Mouse (Mus musculus): ENCODE measurements around the gene Hdac9.

The Hdac9 gene

DNA sequence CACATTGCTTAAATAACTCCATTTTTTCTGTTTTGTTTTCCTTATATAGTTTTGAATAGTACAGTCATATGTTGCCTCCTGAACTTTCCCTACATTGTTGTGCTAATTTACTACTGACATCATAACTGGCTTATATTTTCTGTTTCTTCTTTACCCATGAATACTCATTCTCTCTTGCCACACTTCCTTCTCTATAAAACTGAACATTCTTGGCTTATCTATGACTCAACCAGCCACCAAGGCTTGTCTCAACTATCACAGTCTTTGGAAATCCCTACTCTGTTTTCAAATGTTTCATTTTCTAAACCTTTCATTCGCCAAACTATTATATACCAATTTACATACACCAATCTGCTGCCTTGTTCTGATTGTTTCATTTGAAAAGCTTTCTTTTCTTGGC lies 108.7 kb downstream of the Hdac9 start:
- no peak for DNase-seq (ENCODE audit: inconsistent age in 2 of 2, low spot score in 1 of 2)

DNA sequence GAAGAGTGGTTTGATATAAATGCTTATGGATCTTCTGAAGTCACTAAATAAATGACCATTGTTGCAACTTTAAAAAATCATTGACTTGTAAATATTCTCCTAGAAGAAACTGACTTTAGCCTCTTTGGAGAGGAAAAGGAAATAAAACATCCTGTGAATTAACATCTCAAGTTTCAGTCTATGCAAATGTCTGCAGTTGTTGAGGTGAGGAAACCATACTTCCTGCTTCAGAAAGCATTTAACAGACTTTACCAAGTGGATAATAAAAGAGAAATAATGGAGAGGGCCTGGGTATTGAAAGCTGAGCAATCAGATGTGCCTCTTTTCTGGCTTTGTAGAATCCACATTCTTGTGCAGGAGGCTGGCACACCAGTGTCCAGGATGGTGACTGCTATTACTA lies 110.4 kb downstream of the Hdac9 start:
- DNase-seq (ENCODE audit: inconsistent age in 2 of 2, low spot score in 1 of 2), result no peak

DNA sequence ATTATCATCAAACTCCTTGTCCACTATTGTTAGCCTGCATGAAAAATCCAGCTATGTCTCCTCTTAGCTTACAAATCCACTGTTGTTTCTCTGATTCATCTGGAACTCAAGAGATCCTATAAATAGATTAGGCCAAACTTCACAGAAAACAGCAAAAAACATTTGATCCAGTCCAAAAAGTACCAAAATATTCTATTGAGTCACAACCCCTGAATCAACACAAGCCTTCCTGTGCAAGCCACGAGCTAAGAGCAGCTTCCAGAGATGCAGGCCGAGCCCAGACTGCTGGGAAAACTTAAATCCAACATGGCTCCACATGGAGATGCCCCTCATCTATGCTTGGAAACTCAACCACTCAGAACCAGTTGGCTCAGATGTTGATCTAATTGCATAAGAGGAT lies 113.2 kb downstream of the Hdac9 start:
- no peak for DNase-seq (ENCODE audit: inconsistent age in 2 of 2, low spot score in 1 of 2)

DNA sequence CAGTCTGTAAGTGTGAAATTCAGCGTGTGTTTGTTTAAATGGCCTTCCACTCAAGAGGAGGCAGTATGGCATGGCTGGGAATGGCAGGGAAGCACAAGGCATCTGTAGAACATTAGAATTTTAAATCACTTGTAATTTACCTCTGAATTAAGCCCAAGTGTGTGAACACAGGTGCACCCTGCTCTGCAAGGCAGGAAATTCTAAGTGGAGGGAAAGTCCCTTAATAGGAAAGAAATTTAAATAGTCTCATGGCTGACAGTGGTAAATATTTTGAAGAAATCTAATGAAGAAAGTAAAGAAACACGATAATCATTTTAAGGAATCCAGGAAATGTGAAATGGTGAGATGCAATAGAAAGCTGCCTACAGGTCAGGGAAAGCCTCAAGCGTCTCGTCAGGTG lies 114.6 kb downstream of the Hdac9 start:
- no peak for DNase-seq (ENCODE audit: inconsistent age in 2 of 2, low spot score in 1 of 2)

DNA sequence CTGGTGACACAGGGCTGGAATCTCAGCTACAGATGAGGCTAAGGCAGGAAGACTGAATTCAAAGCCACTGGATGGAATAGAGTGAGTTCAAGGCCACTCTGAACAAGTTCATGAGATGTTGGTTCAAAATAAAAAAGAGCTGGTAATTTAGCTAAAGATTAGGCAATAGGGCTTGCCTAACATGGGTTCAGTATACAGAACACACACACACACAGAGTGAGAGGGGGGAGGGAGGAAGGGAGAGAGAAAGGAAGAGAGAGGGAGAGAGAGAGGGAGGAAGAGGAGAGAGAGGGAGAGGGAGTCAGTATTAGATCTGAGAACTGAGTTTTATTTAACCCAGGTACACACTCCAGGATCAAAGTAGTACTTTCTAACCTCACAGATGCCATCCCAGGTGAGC lies 115.1 kb downstream of the Hdac9 start:
- no peak for DNase-seq (ENCODE audit: inconsistent age in 2 of 2, low spot score in 1 of 2)

DNA sequence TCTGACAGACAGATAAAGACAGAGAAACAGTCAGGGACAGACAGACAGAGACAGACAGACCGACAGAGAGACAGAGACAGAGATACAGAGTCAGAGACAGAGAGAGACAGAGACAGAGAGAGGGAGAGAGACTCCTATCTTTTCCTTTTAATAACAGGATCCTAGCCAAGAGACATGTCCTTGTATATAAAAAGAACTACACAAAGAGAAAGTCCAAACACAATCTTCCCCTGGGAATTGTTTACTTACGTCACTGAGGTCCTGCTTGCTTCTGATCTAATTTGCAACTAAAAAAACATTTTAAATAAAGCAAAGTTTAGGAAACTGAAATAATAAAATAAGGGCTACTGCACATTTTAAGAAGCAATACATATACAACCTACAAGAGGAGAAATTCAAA lies 119.5 kb downstream of the Hdac9 start:
- DNase-seq (ENCODE audit: inconsistent age in 2 of 2, low spot score in 1 of 2), result no peak

DNA sequence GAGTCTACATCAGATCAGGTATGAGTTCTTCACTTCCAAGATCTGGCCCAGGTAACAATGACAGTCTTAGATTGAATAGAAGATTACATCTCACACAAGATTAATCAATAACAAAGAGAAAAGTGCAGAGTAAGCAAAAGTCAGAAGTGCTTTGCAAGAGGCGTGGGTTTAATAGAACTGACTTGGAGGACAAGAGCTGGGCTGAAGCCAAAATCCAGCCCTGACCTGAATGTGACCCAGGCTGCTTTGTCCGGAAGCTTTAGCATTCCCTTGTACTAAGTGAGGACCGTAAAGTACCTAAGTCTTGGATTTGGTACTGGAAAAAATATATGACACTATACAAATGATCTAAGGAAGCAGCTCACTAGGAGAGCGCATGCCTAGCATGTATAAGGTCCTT lies 121.4 kb downstream of the Hdac9 start:
- DNase-seq (ENCODE audit: inconsistent age in 2 of 2, low spot score in 1 of 2), result no peak

DNA sequence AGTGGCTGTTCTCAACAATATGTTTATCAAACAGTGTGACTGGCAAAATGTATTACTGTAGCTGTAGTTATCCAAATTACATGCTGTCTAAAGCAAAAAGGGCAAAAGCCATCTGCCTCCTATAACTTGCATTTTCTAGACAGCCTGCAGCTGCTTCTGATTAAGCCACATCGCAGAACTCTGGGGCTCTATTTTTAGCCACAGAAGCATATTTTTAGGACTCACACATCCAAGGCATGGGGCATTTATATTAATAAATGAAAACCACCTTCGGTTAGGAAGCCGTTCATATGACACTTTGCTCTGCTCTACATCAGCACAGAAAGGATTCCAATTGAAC lies 124.8 kb downstream of the Hdac9 start:
- DNase-seq (ENCODE audit: inconsistent age in 2 of 2, low spot score in 1 of 2), result no peak

DNA sequence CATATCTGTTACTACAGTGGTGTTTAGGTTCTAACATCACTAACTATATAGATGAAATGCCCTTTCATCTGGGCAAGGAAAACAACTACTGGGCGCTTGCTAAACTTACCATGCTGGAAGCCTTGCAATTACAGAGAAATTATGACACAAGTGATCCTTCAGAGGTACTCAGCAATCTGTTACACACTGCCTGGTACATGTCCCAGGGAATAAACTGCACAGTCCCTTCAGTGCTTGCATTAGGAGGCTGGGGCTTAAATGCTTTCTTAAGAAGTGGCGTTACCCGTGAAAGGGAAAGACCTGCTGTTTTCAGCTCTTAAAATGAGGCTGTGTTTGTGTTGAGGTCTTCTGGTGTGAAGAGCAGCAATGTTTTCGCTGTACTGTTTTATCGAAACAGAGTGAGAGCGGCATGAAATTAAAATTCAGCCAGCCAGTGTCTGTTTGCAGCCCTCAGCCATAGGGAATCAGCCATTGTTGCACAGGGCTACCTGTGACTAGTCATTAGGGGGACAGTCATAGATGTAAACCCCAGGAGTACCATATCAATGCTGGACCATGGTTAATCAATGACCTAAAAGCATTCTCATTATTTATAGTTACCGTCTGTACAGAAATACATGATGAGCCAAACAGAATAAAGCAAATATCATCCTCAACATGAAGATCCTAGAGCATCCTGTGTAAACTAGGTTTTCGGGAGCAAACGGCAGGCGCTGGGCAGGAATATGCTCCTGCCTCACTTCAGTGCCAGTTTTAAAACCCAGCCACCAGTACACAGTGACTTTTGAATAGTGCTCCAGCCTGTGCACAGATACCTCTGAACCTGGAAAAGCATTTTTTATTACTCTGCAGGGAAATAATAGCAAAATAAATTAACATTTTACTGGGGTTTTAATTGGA lies 125.4 kb downstream of the Hdac9 start:
- no peak for DNase-seq (ENCODE audit: inconsistent age in 2 of 2, low spot score in 1 of 2)

DNA sequence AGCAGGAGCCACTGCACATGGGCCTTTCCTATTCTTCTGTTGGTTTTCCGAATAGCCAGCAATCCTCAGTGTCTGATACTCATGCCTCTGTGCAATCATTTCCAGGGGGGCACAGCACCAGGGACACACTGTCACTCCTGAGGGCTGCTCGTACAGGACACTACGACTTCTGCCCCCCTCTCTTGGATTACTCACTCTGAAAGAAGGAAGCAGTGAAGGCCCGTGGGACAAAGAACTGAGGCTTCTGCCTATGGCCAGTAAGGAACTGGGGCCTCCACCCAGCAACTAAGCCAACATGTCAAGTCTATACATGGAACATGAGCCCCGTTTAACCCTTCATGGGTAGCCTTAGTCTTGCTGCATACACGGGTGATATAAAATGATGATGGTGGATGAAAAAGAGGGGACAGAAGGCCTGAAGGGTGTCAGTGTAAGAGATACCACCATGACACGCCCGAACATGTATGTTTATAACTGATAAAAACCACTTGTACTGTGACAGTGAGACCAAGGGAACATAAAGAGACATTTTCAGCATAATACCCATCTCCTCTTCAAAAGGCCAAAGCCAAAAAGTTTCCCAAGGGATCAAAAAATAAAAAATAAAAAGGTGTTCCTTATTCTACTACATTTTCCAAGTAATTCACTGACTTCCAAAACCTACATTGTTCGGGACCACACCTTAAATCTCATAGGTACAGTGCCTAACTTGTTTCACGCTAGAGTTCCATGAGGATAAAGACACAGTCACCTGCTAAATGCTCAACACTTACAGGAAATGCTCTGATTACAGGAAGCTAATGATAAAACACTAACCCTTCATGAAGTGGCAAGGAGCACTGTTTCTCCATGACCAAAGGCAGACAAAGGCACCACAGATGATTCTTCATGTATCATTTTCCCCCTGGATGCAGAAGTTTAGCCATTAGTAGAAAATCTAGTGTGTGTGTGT lies 127.6 kb downstream of the Hdac9 start:
- DNase-seq (ENCODE audit: inconsistent age in 2 of 2, low spot score in 1 of 2), result peak in 1 of 2 experiments; percentile 25

DNA sequence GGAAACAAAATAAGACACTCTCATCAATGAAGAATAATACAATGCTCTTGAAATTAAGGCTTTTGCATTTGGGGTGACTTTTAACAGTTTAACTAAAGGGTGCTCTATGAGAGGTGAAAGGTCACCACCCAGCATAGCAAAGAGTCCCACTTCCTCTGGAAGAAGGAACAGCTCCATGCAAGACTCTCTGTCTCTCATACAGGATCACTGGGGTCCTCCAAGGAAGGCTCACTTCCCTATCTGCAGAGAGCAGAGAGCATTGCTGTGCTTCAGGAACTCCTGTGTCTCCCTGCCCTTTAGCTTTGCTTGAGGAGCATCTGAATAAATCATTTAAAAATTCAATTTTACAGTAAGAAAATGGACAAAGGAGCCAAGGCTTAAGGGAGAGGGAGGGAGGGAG lies 129.5 kb downstream of the Hdac9 start:
- DNase-seq (ENCODE audit: inconsistent age in 2 of 2, low spot score in 1 of 2), result no peak

DNA sequence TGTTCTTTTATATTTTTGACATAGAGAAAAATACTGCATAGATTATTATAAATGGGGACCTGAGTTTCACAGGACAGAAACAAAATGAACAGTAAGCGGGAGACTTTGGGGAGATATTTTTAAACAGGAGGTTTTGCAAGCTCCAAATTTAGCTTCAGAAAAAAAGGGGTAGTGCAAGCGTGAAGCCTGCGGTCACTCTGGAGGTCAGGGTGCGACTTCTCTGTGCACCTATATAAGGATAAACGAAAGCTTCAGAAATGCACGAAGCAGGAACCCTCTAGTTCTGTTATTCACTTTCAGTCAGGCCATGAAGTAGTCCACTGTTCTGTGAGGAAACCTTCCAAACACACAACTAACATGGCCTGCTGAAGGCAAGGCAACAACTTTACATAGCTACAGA lies 133.3 kb downstream of the Hdac9 start:
- no peak for DNase-seq (ENCODE audit: inconsistent age in 2 of 2, low spot score in 1 of 2)

DNA sequence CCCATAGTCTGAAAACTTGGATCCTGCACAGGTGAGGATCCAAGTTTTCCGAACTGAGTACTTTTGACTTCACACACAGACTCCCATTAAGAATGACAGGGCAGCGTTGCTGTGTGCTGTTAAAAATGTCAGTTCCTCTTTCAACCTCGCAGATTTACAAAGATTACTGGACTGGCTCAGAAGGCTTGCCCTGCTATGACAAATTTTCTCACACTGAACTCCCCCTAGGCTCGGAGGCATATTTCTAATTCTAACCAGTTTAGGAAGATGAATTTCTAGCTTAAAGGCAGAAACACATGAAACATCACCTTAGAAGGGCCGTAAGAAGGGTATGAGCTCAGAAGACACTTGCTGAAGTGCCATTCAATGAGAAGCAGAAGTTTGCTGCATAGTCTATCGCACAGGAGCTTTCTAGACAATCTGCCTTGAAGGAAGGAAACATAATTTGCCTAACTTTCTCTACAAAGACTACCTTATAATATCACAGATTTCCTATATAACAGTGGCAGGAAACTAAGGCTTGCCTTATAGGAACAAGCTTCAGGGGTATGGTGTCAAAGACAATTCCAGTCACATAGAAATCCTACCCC lies 137.4 kb downstream of the Hdac9 start:
- no peak for DNase-seq (ENCODE audit: inconsistent age in 2 of 2, low spot score in 1 of 2)

DNA sequence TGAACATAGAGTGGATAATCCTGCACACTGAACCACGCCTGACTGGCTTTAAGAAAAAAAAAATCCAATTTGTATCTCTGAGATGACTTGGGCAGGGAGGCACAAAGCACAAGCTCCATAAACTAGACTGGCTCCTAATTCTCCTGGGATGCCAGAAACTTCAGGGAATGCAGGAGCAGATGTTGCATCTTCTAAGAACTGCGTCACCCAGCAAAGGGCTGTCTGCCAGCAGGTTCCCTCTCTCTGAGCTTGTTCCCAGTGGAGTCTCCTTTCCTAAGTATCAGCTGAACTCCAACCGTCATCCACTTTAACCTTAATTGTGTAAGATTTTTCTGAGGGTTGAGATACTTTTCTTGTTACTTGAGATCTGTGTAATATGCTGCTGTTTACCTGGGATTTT lies 140.7 kb downstream of the Hdac9 start:
- peak in 1 of 2 experiments; percentile 36 for DNase-seq (ENCODE audit: inconsistent age in 2 of 2, low spot score in 1 of 2)

DNA sequence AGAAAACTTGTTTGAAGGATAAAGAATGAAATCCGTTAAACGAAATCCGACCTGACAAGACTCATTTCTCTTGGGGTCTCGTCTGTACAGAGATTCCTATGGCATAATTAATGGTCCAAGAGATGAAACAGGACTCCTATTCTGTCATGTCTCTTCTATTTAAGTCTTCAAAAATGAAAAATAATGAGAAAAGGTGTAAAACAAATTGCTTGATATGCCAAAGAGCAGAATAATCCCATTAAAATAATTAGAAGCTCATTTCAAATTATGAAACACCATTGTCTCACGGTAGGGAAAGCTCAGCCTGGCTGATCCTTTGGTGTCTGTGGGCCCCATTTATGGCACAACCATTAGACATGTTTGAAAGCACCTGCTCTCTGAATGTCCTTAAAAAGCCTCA lies 142.8 kb downstream of the Hdac9 start:
- no peak for DNase-seq (ENCODE audit: inconsistent age in 2 of 2, low spot score in 1 of 2)

DNA sequence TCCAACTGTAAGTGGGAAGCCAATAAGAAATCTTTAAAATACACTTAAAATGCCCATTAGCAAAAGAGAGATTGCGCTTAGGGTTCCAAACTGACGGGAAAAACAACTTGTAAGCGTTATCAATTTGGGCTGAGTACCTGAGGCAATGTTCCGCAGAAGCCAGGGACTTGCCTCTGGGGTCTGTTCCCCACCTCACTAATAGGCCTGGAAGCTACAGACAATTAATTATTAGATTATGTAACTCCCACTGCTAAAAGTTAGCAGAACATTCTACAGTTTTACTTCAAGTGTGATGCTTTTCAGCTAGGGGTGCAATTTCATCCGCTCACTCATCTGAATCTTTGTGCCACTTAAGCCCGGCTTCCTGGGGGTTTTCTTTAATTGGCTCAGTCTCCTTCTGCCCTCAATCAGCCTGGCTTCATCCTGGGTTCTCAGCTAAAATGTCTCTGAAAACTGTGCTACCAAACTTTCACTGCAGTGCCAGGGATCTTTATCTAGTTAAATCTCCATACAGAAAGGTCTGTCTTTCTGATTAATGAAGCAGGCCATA lies 149.6 kb downstream of the Hdac9 start:
- no peak for DNase-seq (ENCODE audit: inconsistent age in 2 of 2, low spot score in 1 of 2)

DNA sequence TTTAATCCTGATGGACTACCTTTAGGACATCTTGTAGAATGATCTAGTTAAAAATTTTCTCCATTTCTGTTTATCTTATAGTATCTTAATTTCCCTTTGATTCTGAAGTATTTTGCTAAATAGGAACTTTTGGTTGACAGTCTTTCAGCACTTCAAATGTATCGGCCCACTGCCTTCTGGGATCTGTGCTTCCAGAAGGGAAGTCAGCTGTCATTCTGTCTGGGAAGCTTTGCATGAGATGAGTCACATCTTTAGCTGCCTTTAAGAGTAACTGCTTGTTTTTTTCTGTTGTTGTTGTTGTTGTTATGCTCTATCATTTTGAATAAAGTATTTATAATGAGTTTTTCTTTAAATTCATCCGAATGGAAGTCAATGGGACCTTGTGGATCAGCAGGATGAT lies 169.6 kb downstream of the Hdac9 start:
- DNase-seq (ENCODE audit: inconsistent age in 2 of 2, low spot score in 1 of 2), result no peak

DNA sequence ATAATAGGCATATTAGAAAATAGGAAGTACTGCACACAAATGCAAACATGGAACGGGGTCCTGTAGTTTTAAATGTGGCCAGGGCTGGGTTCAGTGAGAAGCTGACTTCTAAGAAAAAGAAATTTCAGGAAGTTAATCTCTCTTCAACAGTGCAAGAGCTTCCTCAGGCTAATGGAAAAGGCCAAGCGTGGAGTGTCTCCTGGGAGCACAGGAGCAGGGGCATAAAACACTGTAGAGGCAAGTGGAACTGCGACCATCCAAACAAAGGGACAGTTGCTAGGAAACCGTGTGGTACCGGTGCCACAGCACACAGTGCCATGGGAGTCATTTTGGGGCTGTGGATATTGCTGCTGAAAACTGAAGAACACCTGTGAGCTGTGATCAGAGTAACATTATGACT lies 191.7 kb downstream of the Hdac9 start:
- no peak for DNase-seq (ENCODE audit: inconsistent age in 2 of 2, low spot score in 1 of 2)

DNA sequence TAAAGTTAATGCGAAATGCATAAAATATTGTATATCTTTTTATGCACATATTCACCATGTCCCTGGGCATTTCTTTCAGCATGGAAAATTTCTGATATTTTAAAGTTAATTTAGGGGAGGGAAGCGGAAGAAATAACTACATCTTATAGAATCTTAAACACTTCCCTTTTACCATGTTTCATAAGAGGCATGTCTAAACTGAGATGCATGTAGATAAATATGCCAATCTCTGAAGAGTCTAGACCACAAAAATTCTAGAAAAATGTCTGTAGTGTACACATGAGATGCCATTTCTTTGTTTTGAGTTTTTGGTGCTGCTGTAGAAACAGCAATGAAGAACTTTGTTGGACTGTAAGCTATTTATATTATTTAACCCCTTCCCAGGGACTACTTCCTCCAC lies 192.6 kb downstream of the Hdac9 start:
- no peak for DNase-seq (ENCODE audit: inconsistent age in 2 of 2, low spot score in 1 of 2)

DNA sequence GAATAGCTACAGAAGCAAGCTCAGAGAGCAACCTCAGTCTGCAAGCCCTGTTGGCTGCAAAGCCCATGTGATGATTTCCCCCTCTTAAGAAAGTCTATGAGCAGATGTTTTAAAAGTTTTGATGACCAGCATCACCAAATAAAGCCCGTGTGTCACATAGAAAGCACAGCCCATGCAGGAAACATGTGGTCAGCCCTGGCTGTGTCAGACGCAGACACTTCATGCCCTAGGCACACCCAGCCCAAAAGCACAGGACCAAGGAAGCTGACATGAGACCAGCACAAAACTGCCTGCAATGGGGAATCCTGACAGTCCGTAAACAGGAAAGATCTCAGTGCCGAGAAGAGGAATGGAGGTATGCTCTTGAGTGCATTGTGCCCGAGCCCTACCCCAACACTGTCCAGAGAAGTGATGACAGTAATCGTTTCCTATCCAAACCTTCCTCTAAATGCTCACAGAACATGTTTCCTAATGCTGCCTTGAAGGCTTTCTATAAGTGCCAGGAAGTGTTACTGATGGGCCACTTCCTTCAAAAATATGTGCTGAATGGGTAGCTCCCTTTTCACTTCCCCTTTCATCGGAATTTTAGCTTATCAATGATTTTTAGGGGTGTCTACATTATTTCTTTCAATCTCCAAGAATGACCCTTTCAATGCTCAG lies 193.9 kb downstream of the Hdac9 start:
- DNase-seq (ENCODE audit: inconsistent age in 2 of 2, low spot score in 1 of 2), result no peak

DNA sequence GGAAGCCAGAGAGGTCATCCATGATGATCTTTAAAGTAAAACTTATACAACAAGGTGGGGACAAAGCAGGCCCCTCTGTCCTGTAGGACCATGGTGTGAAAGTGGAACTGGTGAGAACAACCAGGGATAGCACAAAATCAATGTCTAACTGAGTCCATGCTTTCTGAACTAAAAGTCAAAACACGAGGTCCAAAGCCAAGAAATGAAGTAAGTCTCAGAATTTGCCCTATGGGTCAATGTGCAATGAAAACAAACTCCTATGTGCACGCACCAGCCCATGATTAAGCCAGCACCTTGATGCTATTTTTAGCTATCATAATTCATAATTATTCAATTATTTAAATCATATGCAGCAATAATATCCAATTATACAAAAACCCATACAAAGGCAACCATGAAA lies 196.0 kb downstream of the Hdac9 start:
- no peak for DNase-seq (ENCODE audit: inconsistent age in 2 of 2, low spot score in 1 of 2)
